8 mouse cellular contexts compared by ENCODE assay signal in the genomic region with DNA sequence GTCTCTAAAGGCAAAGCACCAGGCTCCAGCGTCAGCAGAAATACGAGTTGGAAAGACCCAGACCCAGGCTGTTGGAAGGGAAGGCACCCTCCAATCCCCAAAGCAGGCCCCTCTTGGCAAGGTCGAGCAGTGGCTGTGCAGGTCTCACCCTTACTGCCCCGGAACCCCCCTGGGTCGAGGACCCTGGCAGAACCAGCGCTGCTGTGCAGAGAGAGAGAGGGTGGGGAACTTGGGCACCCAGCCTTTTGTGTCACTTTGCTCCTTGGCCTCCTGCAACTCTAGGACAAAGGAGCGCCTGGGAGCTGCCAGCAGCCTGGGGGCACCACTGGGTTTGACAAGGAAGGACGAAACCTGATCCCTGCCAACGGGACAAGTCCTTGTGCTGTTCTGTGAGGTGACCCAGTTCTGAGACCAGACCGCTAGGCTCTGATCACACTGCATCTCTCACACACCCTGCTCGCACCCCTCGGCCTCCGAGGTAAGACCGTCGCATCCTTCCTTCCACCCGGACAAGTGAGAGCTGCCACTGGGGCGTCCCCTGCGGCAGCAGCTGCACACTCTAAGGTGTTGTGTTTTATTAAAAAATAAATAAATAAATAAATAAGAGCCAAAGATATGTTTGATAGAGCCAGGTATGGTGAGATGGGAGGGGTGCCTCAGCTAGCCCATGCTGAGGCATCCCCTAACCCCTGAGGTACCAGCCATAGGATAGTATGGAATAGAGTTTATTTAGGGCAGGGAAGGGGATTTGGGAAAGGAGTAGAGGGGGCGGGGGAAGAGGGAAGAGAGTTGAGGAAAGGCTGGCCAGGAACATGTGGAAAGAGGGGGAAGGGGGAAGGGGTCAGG.
DNase-seq lines count a peak whose midpoint lies in the region; ATAC-seq and TF ChIP-seq lines count a peak whose summit lies in the region.

No protein-coding gene starts in this region.

- peak overlapping the region; percentile 27 for H3K27ac ChIP-seq in spleen, adult 2 months (ENCODE audit: insufficient read depth, low read length)
- H3K27ac ChIP-seq in embryonic facial prominence, embryonic 11.5 days (replicated peaks; ENCODE audit: low read depth, low read length) = no peak overlapping the region
- peak overlapping the region; percentile 90 for H3K27ac ChIP-seq in heart, embryonic 13.5 days (replicated peaks)
- H3K27ac ChIP-seq in kidney, embryonic 15.5 days = peak overlapping the region; percentile 91
- H3K27ac ChIP-seq in lung, embryonic 16.5 days (ENCODE audit: low read length) = peak overlapping the region; percentile 99
- H3K27ac ChIP-seq in neural tube, embryonic 15.5 days (replicated peaks) = peak overlapping the region; percentile 72; the same call in 1 of the 2 replicates

- H3K9ac ChIP-seq in embryonic facial prominence, embryonic 11.5 days (replicated peaks; ENCODE audit: low read length) = peak overlapping the region; percentile 60
- H3K9ac ChIP-seq in heart, embryonic 13.5 days = peak overlapping the region; percentile 78
- H3K9ac ChIP-seq in kidney, embryonic 15.5 days = no peak overlapping the region
- H3K9ac ChIP-seq in lung, embryonic 16.5 days (ENCODE audit: low read length) = peak overlapping the region; percentile 84
- no peak overlapping the region for H3K9ac ChIP-seq in neural tube, embryonic 15.5 days (replicated peaks)

- H3K4me1 ChIP-seq in spleen, adult 2 months (ENCODE audit: control insufficient read depth, insufficient read depth, insufficient read length) = peaks cover 9% of the 10 kb centered on the region; the same call in 1 of the 2 replicates
- H3K4me1 ChIP-seq in embryonic facial prominence, embryonic 11.5 days (ENCODE audit: control insufficient read depth, insufficient read depth, low read length) = peaks cover 4% of the 10 kb centered on the region
- peaks cover 29% of the 10 kb centered on the region for H3K4me1 ChIP-seq in heart, embryonic 13.5 days
- peaks cover 31% of the 10 kb centered on the region for H3K4me1 ChIP-seq in kidney, embryonic 15.5 days
- H3K4me1 ChIP-seq in lung, embryonic 16.5 days (replicated peaks; ENCODE audit: control insufficient read depth, insufficient read depth, low read length) = peaks cover 37% of the 10 kb centered on the region
- H3K4me1 ChIP-seq in neural tube, embryonic 15.5 days = peaks cover 16% of the 10 kb centered on the region

- peak; percentile 76 for ATAC-seq in embryonic facial prominence, embryonic 11.5 days (replicated peaks; ENCODE audit: insufficient number of reproducible peaks, low FRiP score, low TSS enrichment, low read depth)
- no peak; the same call in 1 of the 2 replicates for ATAC-seq in heart, embryonic 13.5 days (ENCODE audit: extremely low read depth, insufficient number of reproducible peaks, low FRiP score, low TSS enrichment)
- peak; percentile 49; the same call in 1 of the 2 replicates for ATAC-seq in kidney, embryonic 15.5 days (replicated peaks; ENCODE audit: low FRiP score)
- ATAC-seq in lung, embryonic 16.5 days (ENCODE audit: low read depth) = peak; percentile 54
- peak; percentile 67 for ATAC-seq in neural tube, embryonic 15.5 days (ENCODE audit: low FRiP score)
- ATAC-seq in activated CD4-positive, CD25-positive, alpha-beta regulatory T cell, adult 4 months = no peak

- H3K4me2 ChIP-seq in embryonic facial prominence, embryonic 11.5 days (ENCODE audit: low read depth, low read length) = peak overlapping the region; percentile 41
- H3K4me2 ChIP-seq in heart, embryonic 13.5 days = peak overlapping the region; percentile 66
- H3K4me2 ChIP-seq in kidney, embryonic 15.5 days = peak overlapping the region; percentile 51
- H3K4me2 ChIP-seq in lung, embryonic 16.5 days (ENCODE audit: low read depth, low read length) = peak overlapping the region; percentile 56
- H3K4me2 ChIP-seq in neural tube, embryonic 15.5 days = peak overlapping the region; percentile 50

- 21% methylated on average over 19 of the region's 19 CpGs for WGBS in spleen, adult 2 months
- WGBS in embryonic facial prominence, embryonic 11.5 days = 15% methylated on average over 17 of the region's 19 CpGs
- WGBS in heart, embryonic 13.5 days = 24% methylated on average over 19 of the region's 19 CpGs
- 28% methylated on average over 19 of the region's 19 CpGs for WGBS in kidney, embryonic 15.5 days
- WGBS in lung, embryonic 16.5 days = 16% methylated on average over 19 of the region's 19 CpGs
- WGBS in neural tube, embryonic 15.5 days = 21% methylated on average over 19 of the region's 19 CpGs

- H3K9me3 ChIP-seq in embryonic facial prominence, embryonic 11.5 days (replicated peaks; ENCODE audit: control insufficient read depth, low read length) = no peaks in the 10 kb centered on the region
- no peaks in the 10 kb centered on the region for H3K9me3 ChIP-seq in heart, embryonic 13.5 days
- H3K9me3 ChIP-seq in kidney, embryonic 15.5 days (replicated peaks) = no peaks in the 10 kb centered on the region
- H3K9me3 ChIP-seq in lung, embryonic 16.5 days (ENCODE audit: control insufficient read depth, low read length) = no peaks in the 10 kb centered on the region
- no peaks in the 10 kb centered on the region for H3K9me3 ChIP-seq in neural tube, embryonic 15.5 days (replicated peaks)

- no peak for DNase-seq in spleen, adult 2 months (ENCODE audit: low read depth in 1 of 2, low spot score in 2 of 2)
- no peak for DNase-seq in spleen, adult 12 weeks (ENCODE audit: low spot score)
- DNase-seq in embryonic facial prominence, embryonic 11.5 days (ENCODE audit: low spot score) = peak; percentile 53

- H3K4me3 ChIP-seq in spleen, adult 2 months (ENCODE audit: extremely low read depth, insufficient read depth, insufficient read length) = no peak overlapping the region
- no peak overlapping the region for H3K4me3 ChIP-seq in embryonic facial prominence, embryonic 11.5 days (ENCODE audit: low read depth, low read length)
- H3K4me3 ChIP-seq in heart, embryonic 13.5 days = peak overlapping the region; percentile 18
- H3K4me3 ChIP-seq in kidney, embryonic 15.5 days (replicated peaks) = no peak overlapping the region
- peak overlapping the region; percentile 28 for H3K4me3 ChIP-seq in lung, embryonic 16.5 days (ENCODE audit: low read length)
- no peak overlapping the region for H3K4me3 ChIP-seq in neural tube, embryonic 15.5 days (replicated peaks)

- no peaks in the 10 kb centered on the region for H3K36me3 ChIP-seq in spleen, adult 2 months (ENCODE audit: control insufficient read depth, insufficient read depth, low read length)
- H3K36me3 ChIP-seq in embryonic facial prominence, embryonic 11.5 days (replicated peaks; ENCODE audit: control insufficient read depth, insufficient read depth, low read depth, low read length) = no peaks in the 10 kb centered on the region
- no peaks in the 10 kb centered on the region for H3K36me3 ChIP-seq in heart, embryonic 13.5 days
- H3K36me3 ChIP-seq in kidney, embryonic 15.5 days = no peaks in the 10 kb centered on the region
- no peaks in the 10 kb centered on the region for H3K36me3 ChIP-seq in lung, embryonic 16.5 days (ENCODE audit: control insufficient read depth, insufficient read depth, low read length)
- H3K36me3 ChIP-seq in neural tube, embryonic 15.5 days = no peaks in the 10 kb centered on the region

- H3K27me3 ChIP-seq in spleen, adult 2 months (ENCODE audit: control insufficient read depth, insufficient read depth, low read length) = no peaks in the 10 kb centered on the region
- H3K27me3 ChIP-seq in embryonic facial prominence, embryonic 11.5 days (ENCODE audit: control insufficient read depth, insufficient read depth, low read length) = no peaks in the 10 kb centered on the region
- no peaks in the 10 kb centered on the region for H3K27me3 ChIP-seq in heart, embryonic 13.5 days (replicated peaks)
- H3K27me3 ChIP-seq in kidney, embryonic 15.5 days = no peaks in the 10 kb centered on the region
- H3K27me3 ChIP-seq in lung, embryonic 16.5 days (ENCODE audit: control insufficient read depth, insufficient read depth, low read depth, low read length) = no peaks in the 10 kb centered on the region
- no peaks in the 10 kb centered on the region for H3K27me3 ChIP-seq in neural tube, embryonic 15.5 days (replicated peaks)

- no peak for TF ChIP-seq CTCF in spleen, adult 2 months (IDR thresholded peaks at IDR 0.05; ENCODE audit: extremely low read depth, insufficient read depth, insufficient read length, insufficient replicate concordance)

- no peak for TF ChIP-seq POLR2A in spleen, adult 2 months (IDR thresholded peaks at IDR 0.05; ENCODE audit: low read depth, low read length)

Comparison
In these comparisons a context has a peak if more than half of its experiments do, and no peak if none do; other contexts are left out.
1. H3K4me3 ChIP-seq: peak in heart, embryonic 13.5 days (single experiment) and lung, embryonic 16.5 days (single experiment); none in spleen, adult 2 months (single experiment), embryonic facial prominence, embryonic 11.5 days (single experiment), kidney, embryonic 15.5 days (single experiment) and neural tube, embryonic 15.5 days (single experiment).
2. ATAC-seq: peak in embryonic facial prominence, embryonic 11.5 days (single experiment), kidney, embryonic 15.5 days (single experiment), lung, embryonic 16.5 days (single experiment) and neural tube, embryonic 15.5 days (single experiment); none in heart, embryonic 13.5 days (single experiment) and activated CD4-positive, CD25-positive, alpha-beta regulatory T cell, adult 4 months (single experiment).
3. H3K9ac ChIP-seq: peak in embryonic facial prominence, embryonic 11.5 days (single experiment), heart, embryonic 13.5 days (single experiment) and lung, embryonic 16.5 days (single experiment); none in kidney, embryonic 15.5 days (single experiment) and neural tube, embryonic 15.5 days (single experiment).
4. Peak in every context shown above with its lines, with median percentiles within 50 percentile points of each other: H3K4me2 ChIP-seq.